Mouse (Mus musculus): ENCODE results near the gene Cldn2. TPM values are rescaled to one million over a fixed set of nuclear protein-coding genes. Genes with fewer than 3 reads are reported as not detected.
A peak's percentile ranks its signal among the peaks of the same experiment; 100 is the strongest.

Cldn2 gene
- total and polyA plus RNA-seq, 3 experiments = not detected

DNA sequence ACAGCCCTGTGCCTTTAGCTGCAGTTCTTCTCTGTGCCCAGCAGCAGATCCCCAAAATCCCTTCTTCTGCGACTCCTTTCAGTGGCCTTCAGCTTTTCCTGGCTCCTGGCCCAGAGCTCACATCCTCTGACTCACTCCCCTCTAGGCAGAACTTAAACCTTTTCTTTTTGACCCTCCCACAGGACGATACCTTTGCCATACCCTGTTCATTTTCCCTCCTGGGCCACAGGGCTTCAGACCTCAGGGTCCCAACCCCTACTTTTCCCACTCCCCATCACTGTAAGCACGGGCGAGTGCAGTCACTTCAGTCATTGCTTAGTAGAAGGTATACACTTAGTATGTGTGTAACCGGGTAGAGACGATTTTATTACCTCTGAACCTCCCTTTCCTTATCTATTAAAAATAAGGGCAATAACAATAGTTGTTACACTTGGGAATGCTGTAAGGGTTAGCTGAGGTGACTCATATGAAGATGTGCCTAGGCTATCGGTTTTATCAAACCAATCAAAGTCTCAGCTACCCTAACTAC, 25.5 kb upstream of the Cldn2 start:
- Histone ChIP-seq H3K27ac (ENCODE audit: control insufficient read depth, low read depth, low read length) (no peak overlapping the region; the same call in 1 of the 2 replicates), H3K79me2 (ENCODE audit: control insufficient read depth, insufficient read depth, low read length, poor library complexity) (no peaks in the 10 kb centered on the region; the same call in 1 of the 2 replicates), H3K4me1 (ENCODE audit: control insufficient read depth in 1 of 2, insufficient read depth in 2 of 2, low read length in 2 of 2) (peaks cover 0 to 7% of the 10 kb centered on the region in 2 experiments; a peak in 2 of 4 replicates), H3K4me3 (ENCODE audit: control insufficient read depth in 1 of 2, insufficient read depth in 1 of 2, low read depth in 2 of 2, low read length in 2 of 2) (peak overlapping the region; percentile 61 to 65), H3K9me3 (replicated peaks; ENCODE audit: insufficient read depth, low read length) (no peaks in the 10 kb centered on the region), H3K9ac (ENCODE audit: control insufficient read depth, low read depth, low read length, poor library complexity, severe bottlenecking) (peak overlapping the region; percentile 59), H3K36me3 (ENCODE audit: control insufficient read depth in 1 of 2, insufficient read depth in 2 of 2, low read length in 2 of 2) (peaks cover 0 to 3% of the 10 kb centered on the region in 2 experiments; a peak in 1 of 4 replicates), H3K27me3 (ENCODE audit: control insufficient read depth in 1 of 2, insufficient read depth in 2 of 2, low read length in 2 of 2) (no peaks in the 10 kb centered on the region)
- DNase-seq (ENCODE audit: low read depth, low spot score) = peak; percentile 86
- no peak for TF ChIP-seq POLR2AphosphoS5 (IDR thresholded peaks at IDR 0.05; ENCODE audit: borderline replicate concordance, low read depth, low read length)
- no peak for TF ChIP-seq BHLHE40 (IDR thresholded peaks at IDR 0.05; ENCODE audit: borderline replicate concordance, low read depth, low read length)
- TF ChIP-seq RCOR1 (IDR thresholded peaks at IDR 0.05; ENCODE audit: low read depth, low read length) = peak; percentile 12; the same call in 1 of the 2 replicates
- TF ChIP-seq MXI1 (IDR thresholded peaks at IDR 0.05; ENCODE audit: low read depth, low read length) = no peak
- TF ChIP-seq SMC3 (IDR thresholded peaks at IDR 0.05; ENCODE audit: low read depth, low read length) = peak; percentile 22; the same call in 1 of the 2 replicates
- no peak for TF ChIP-seq HCFC1 (IDR thresholded peaks at IDR 0.05; ENCODE audit: low read depth, low read length)
- TF ChIP-seq EP300 (IDR thresholded peaks at IDR 0.05; ENCODE audit: low read depth in 1 of 2, low read length in 2 of 2) = no peak
- no peak for TF ChIP-seq USF1 (IDR thresholded peaks at IDR 0.05; ENCODE audit: low read depth, low read length)
- no peak for TF ChIP-seq UBTF (IDR thresholded peaks at IDR 0.05; ENCODE audit: borderline replicate concordance, insufficient read depth, low read depth, low read length)

GRCm38 (mm10) chrX:139777357-139777756, 23.3 kb upstream of the Cldn2 start:
- Histone ChIP-seq H3K27me3 (ENCODE audit: control insufficient read depth in 1 of 2, insufficient read depth in 2 of 2, low read length in 2 of 2) (no peaks in the 10 kb centered on the region), H3K9me3 (replicated peaks; ENCODE audit: insufficient read depth, low read length) (no peaks in the 10 kb centered on the region), H3K4me1 (ENCODE audit: control insufficient read depth in 1 of 2, insufficient read depth in 2 of 2, low read length in 2 of 2) (peaks cover 7 to 24% of the 10 kb centered on the region in 2 experiments; a peak in 3 of 4 replicates), H3K36me3 (ENCODE audit: control insufficient read depth in 1 of 2, insufficient read depth in 2 of 2, low read length in 2 of 2) (peaks cover 0 to 13% of the 10 kb centered on the region in 2 experiments; a peak in 2 of 4 replicates), H3K79me2 (ENCODE audit: control insufficient read depth, insufficient read depth, low read length, poor library complexity) (no peaks in the 10 kb centered on the region; the same call in 1 of the 2 replicates), H3K9ac (ENCODE audit: control insufficient read depth, low read depth, low read length, poor library complexity, severe bottlenecking) (no peak overlapping the region), H3K27ac (ENCODE audit: control insufficient read depth, low read depth, low read length) (no peak overlapping the region), H3K4me3 (ENCODE audit: control insufficient read depth in 1 of 2, insufficient read depth in 1 of 2, low read depth in 2 of 2, low read length in 2 of 2) (no peak overlapping the region)
- TF ChIP-seq USF1 (IDR thresholded peaks at IDR 0.05; ENCODE audit: low read depth, low read length) = no peak
- TF ChIP-seq ZMIZ1 (IDR thresholded peaks at IDR 0.05; ENCODE audit: low read depth, low read length) = no peak
- no peak for TF ChIP-seq TAL1 (IDR thresholded peaks at IDR 0.05; ENCODE audit: low read length)
- no peak for TF ChIP-seq RAD21 (IDR thresholded peaks at IDR 0.05; ENCODE audit: low read depth, low read length)
- DNase-seq (ENCODE audit: low read depth, low spot score) = no peak

DNA sequence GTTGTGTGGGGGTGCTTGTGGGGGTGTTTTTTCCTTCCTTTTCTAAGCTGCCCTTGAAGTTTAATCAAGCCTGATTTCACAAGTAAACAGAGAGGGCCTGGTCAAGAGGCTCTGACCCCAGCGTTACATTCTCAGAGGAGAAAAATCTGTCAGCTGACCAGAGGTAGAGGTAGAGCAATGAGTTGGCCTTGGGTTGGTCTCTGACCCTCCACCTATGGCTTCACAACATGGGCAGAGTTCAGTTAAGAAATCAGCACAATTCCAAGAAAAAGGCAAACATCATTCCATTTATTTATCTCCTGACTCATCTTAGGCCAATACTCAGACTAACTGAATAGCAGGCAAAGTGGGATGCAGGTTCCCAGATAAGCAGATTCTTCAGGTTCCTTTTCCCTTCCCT, 21.7 kb upstream of the Cldn2 start:
- H3K4me1 ChIP-seq (ENCODE audit: control insufficient read depth in 1 of 2, insufficient read depth in 2 of 2, low read length in 2 of 2) = peaks cover 7 to 24% of the 10 kb centered on the region in 2 experiments; a peak in 3 of 4 replicates
- no peaks in the 10 kb centered on the region for H3K9me3 ChIP-seq (replicated peaks; ENCODE audit: insufficient read depth, low read length)

More for the DNA sequence above, 21.7 kb upstream of the Cldn2 start:
- TF ChIP-seq ELF1 (IDR thresholded peaks at IDR 0.05; ENCODE audit: low read depth, low read length) = no peak
- TF ChIP-seq MAZ (IDR thresholded peaks at IDR 0.05; ENCODE audit: low read depth, low read length) = no peak
- no peak for TF ChIP-seq TAL1 (IDR thresholded peaks at IDR 0.05; ENCODE audit: low read length)
- TF ChIP-seq POLR2AphosphoS2 (IDR thresholded peaks at IDR 0.05; ENCODE audit: low read length) = no peak
- no peak overlapping the region for H3K9ac ChIP-seq (ENCODE audit: control insufficient read depth, low read depth, low read length, poor library complexity, severe bottlenecking)
- H3K36me3 ChIP-seq (ENCODE audit: control insufficient read depth in 1 of 2, insufficient read depth in 2 of 2, low read length in 2 of 2) = peaks cover 0 to 13% of the 10 kb centered on the region in 2 experiments; a peak in 2 of 4 replicates
- H3K79me2 ChIP-seq (ENCODE audit: control insufficient read depth, insufficient read depth, low read length, poor library complexity) = no peaks in the 10 kb centered on the region; the same call in 1 of the 2 replicates
- no peak for DNase-seq (ENCODE audit: low read depth, low spot score)
- H3K27ac ChIP-seq (ENCODE audit: control insufficient read depth, low read depth, low read length) = no peak overlapping the region
- no peaks in the 10 kb centered on the region for H3K27me3 ChIP-seq (ENCODE audit: control insufficient read depth in 1 of 2, insufficient read depth in 2 of 2, low read length in 2 of 2)
- H3K4me3 ChIP-seq (ENCODE audit: control insufficient read depth in 1 of 2, insufficient read depth in 1 of 2, low read depth in 2 of 2, low read length in 2 of 2) = no peak overlapping the region
